Mouse (Mus musculus) monocyte, adult 5-6 weeks (primary cell): Measurements from ENCODE around the gene Gdf1. TPM values are rescaled to one million over a fixed set of nuclear protein-coding genes. Genes with fewer than 3 reads are reported as not detected.

Experiments
- ATAC-seq: fragments of 153-309, 156-312 bp; replicated peaks from 2 replicates; pipeline ENCODE4 v1.8.0; 2017; ENCODE audit warnings: mild to moderate bottlenecking; ENCODE audit not compliant: low TSS enrichment, insufficient number of reproducible peaks, severe bottlenecking, poor library complexity, low FRiP score
- total RNA-seq: library from RNA; stranded (forward); fragments of 200-1000, 200-491, 200-594 nt; gene quantifications from 3 replicates; pipeline ENCODE4 v1.2.3, GENCODE M21; 2017

Gene Gdf1
- not detected in 3 replicates for total RNA-seq

GRCm38 (mm10) chr8:70329124-70329834 lies at the start of gene Gdf1:
TSS of gene Gdf1 (plus strand) at chr8:70329817.
- no peak for ATAC-seq

- no peak for ATAC-seq
These were observed 48.6 kb upstream of the Gdf1 start for GRCm38 (mm10) chr8:70281001-70281400.

GRCm38 (mm10) chr8:70282603-70283135 lies 46.9 kb upstream of the Gdf1 start, which contains the start of gene Homer3:
TSS of gene Homer3 (plus strand) at chr8:70282827.
- peak; percentile 91 for ATAC-seq

GRCm38 (mm10) chr8:70283136-70284077 lies 46.2 kb upstream of the Gdf1 start:
- ATAC-seq = no peak

GRCm38 (mm10) chr8:70284421-70284820 lies 45.2 kb upstream of the Gdf1 start:
- ATAC-seq = no peak

GRCm38 (mm10) chr8:70285304-70285703 lies 44.3 kb upstream of the Gdf1 start:
- no peak for ATAC-seq

- no peak for ATAC-seq
These were observed 42.9 kb upstream of the Gdf1 start for GRCm38 (mm10) chr8:70286737-70287136.

- ATAC-seq = no peak
These were observed 35.6 kb upstream of the Gdf1 start for GRCm38 (mm10) chr8:70293988-70294405.

GRCm38 (mm10) chr8:70300881-70301280 lies 28.7 kb upstream of the Gdf1 start:
- no peak for ATAC-seq

GRCm38 (mm10) chr8:70302358-70302890 lies 27.2 kb upstream of the Gdf1 start, which contains the start of the genes Ddx49 and Cope:
TSS of gene Ddx49 (minus strand) at chr8:70302489.
TSS of gene Cope (plus strand) at chr8:70302518.
- peak; percentile 90 for ATAC-seq

GRCm38 (mm10) chr8:70302901-70303300 lies 26.7 kb upstream of the Gdf1 start:
- no peak for ATAC-seq

GRCm38 (mm10) chr8:70309311-70309710 lies 20.3 kb upstream of the Gdf1 start:
- no peak for ATAC-seq

GRCm38 (mm10) chr8:70313399-70313798 lies 16.2 kb upstream of the Gdf1 start:
- no peak for ATAC-seq

- no peak for ATAC-seq
These were observed 13.8 kb upstream of the Gdf1 start, which contains the start of gene Cers1 for GRCm38 (mm10) chr8:70315624-70316510. TSS of gene Cers1 (plus strand) at chr8:70315775.

- no peak for ATAC-seq
These were observed 12.8 kb upstream of the Gdf1 start for GRCm38 (mm10) chr8:70316511-70317504.

GRCm38 (mm10) chr8:70317872-70318271 lies 11.7 kb upstream of the Gdf1 start:
- no peak for ATAC-seq

- no peak for ATAC-seq
These were observed 5.9 kb upstream of the Gdf1 start for GRCm38 (mm10) chr8:70323716-70324115.
